Mouse (Mus musculus) CD8-positive naive resting alpha-beta T cell, adult 2 months (primary cell): ENCODE results near the gene Pla2g5.
"Not testable (repeated sequence)": the region's sequence is repeated elsewhere in the genome, so short reads cannot be mapped to it uniquely, and the experiment has no call there.

ENCODE experiments used
- DNase-seq, 2 experiments: peaks; one replicate each; pipeline ENCODE4 v3.0.0; 2022; ENCODE audit warnings: low read depth in 2 of 2, low spot score in 2 of 2

The Pla2g5 gene

GRCm38 (mm10) chr4:138863344-138863998 lies at the start of gene Pla2g5:
Pla2g5 (minus strand) TSS chr4:138863482.
- DNase-seq, result no peak

- DNase-seq, result no peak
Observed at GRCm38 (mm10) chr4:138905624-138906337, 42.5 kb upstream of the Pla2g5 start.

- no peak for DNase-seq
Observed at GRCm38 (mm10) chr4:138899361-138899760, 36.1 kb upstream of the Pla2g5 start.

- DNase-seq, result not testable (repeated sequence)
Observed at GRCm38 (mm10) chr4:138893789-138894188, 30.5 kb upstream of the Pla2g5 start.

GRCm38 (mm10) chr4:138892655-138893054 lies 29.4 kb upstream of the Pla2g5 start:
- no peak for DNase-seq

- no peak for DNase-seq
Observed at GRCm38 (mm10) chr4:138889635-138890034, 26.4 kb upstream of the Pla2g5 start.

GRCm38 (mm10) chr4:138889165-138889564 lies 25.9 kb upstream of the Pla2g5 start:
- DNase-seq, result no peak

GRCm38 (mm10) chr4:138884261-138884660 lies 21.0 kb upstream of the Pla2g5 start:
- peak; percentile 60 to 71 for DNase-seq

- no peak for DNase-seq
Observed at GRCm38 (mm10) chr4:138882179-138882578, 18.9 kb upstream of the Pla2g5 start.

- no peak for DNase-seq
Observed at GRCm38 (mm10) chr4:138880811-138881584, 17.7 kb upstream of the Pla2g5 start.

GRCm38 (mm10) chr4:138879808-138880207 lies 16.5 kb upstream of the Pla2g5 start:
- no peak for DNase-seq

- no peak for DNase-seq
Observed at GRCm38 (mm10) chr4:138878783-138879182, 15.5 kb upstream of the Pla2g5 start.

GRCm38 (mm10) chr4:138877731-138878130 lies 14.4 kb upstream of the Pla2g5 start, which contains the start of gene Pla2g2e:
Pla2g2e (plus strand) TSS chr4:138877942.
- DNase-seq, result no peak

- no peak for DNase-seq
Observed at GRCm38 (mm10) chr4:138875986-138876385, 12.7 kb upstream of the Pla2g5 start.

- DNase-seq, result not testable (repeated sequence)
Observed at GRCm38 (mm10) chr4:138875275-138875674, 12.0 kb upstream of the Pla2g5 start.

GRCm38 (mm10) chr4:138873864-138874263 lies 10.6 kb upstream of the Pla2g5 start, which contains the start of gene Gm13030:
Gm13030 (minus strand) TSS chr4:138873964.
- no peak for DNase-seq

- no peak for DNase-seq
Observed at GRCm38 (mm10) chr4:138868666-138869065, 5.4 kb upstream of the Pla2g5 start.

GRCm38 (mm10) chr4:138866413-138866812 lies 3.1 kb upstream of the Pla2g5 start:
- peak; percentile 62 to 74 for DNase-seq

- no peak for DNase-seq
Observed at GRCm38 (mm10) chr4:138865991-138866390, 2.7 kb upstream of the Pla2g5 start.

GRCm38 (mm10) chr4:138865092-138865491 lies 1.8 kb upstream of the Pla2g5 start:
- no peak for DNase-seq

- DNase-seq, result peak in 1 of 2 experiments; percentile 25
Observed at GRCm38 (mm10) chr4:138859728-138860127, 3.6 kb downstream of the Pla2g5 start.

- DNase-seq, result no peak
Observed at GRCm38 (mm10) chr4:138859245-138859644, 4.0 kb downstream of the Pla2g5 start.
